Mouse (Mus musculus) forebrain, postnatal 0 days (tissue): ENCODE measurements around the gene Cers6. TPM values are rescaled to one million over a fixed set of nuclear protein-coding genes. Genes with fewer than 3 reads are reported as not detected.

Experiments used
- ATAC-seq: fragments of 200-750 bp; cut with Nextera tagmentation; 2 replicates; pipeline ENCODE4 v1.8.0; 2017; ENCODE audit warnings: mild to moderate bottlenecking, moderate library complexity
- DNase-seq: peaks from one replicate; pipeline ENCODE4 v3.0.0-alpha.2; 2015
- H3K27ac ChIP-seq: fragments of 300-500 bp; sonication (generic); 2 replicates; pipeline ENCODE4 v1.5.1; 2014; ENCODE audit warnings: low read depth, mild to moderate bottlenecking, antibody characterized with exemption, low read length, moderate library complexity, mixed read lengths
- H3K27me3 ChIP-seq: fragments of 300-500 bp; sonication (generic); 2 replicates; pipeline ENCODE4 v1.6.1; 2014; ENCODE audit warnings: mild to moderate bottlenecking, low read length, mixed read lengths; ENCODE audit not compliant: insufficient read depth
- H3K36me3 ChIP-seq: fragments of 300-500 bp; sonication (generic); 2 replicates; pipeline ENCODE4 v1.6.1; 2014; ENCODE audit warnings: mild to moderate bottlenecking, moderate library complexity; ENCODE audit not compliant: insufficient read depth
- H3K4me1 ChIP-seq: fragments of 300-500 bp; sonication (generic); 2 replicates; pipeline ENCODE4 v1.6.1; 2014; ENCODE audit warnings: antibody characterized with exemption; ENCODE audit not compliant: insufficient read depth
- H3K4me2 ChIP-seq: fragments of 300-500 bp; sonication (generic); 2 replicates; pipeline ENCODE4 v1.6.1; 2014; ENCODE audit warnings: low read depth, mild to moderate bottlenecking, moderate library complexity
- H3K4me3 ChIP-seq: fragments of 300-500 bp; sonication (generic); 2 replicates; pipeline ENCODE4 v1.5.1; 2014; ENCODE audit warnings: low read depth, low read length, mixed read lengths
- H3K9ac ChIP-seq: fragments of 300-500 bp; sonication (generic); 2 replicates; pipeline ENCODE4 v1.6.1; 2014; ENCODE audit warnings: mild to moderate bottlenecking
- H3K9me3 ChIP-seq: fragments of 300-500 bp; sonication (generic); 2 replicates; pipeline ENCODE4 v1.6.1; 2016; ENCODE audit warnings: low read length
- CTCF ChIP-seq: sonication (generic); IDR thresholded peaks from 2 replicates; pipeline ENCODE4 v1.5.1; 2016; ENCODE audit warnings: antibody characterized with exemption, control low read depth, low read depth
- WGBS: fragments of 180-500 bp; shearing (Covaris S2); extraction: QIAGEN DNeasy Blood & Tissue Kit; methylation state at CpG from one replicate; pipeline ENCODE4 v1.1.7; 2014; 5-methylcytosine and 5-hydroxymethylcytosine counted together
- polyA plus RNA-seq: library from polyadenylated mRNA; unstranded; fragments of >200 nt; fragmentation: Nextera tagmentation; extraction: Ambion mirVana; gene quantifications from 2 replicates; pipeline ENCODE4 v1.2.1, GENCODE M21; 2015
- total RNA-seq: library from RNA; depleted of rRNA; stranded (reverse); fragments of >200 nt; gene quantifications from 2 replicates; pipeline ENCODE4 v1.2.3, GENCODE M21; 2014

The Cers6 gene
- total and polyA plus RNA-seq, 2 experiments from 2014 or later: 26.7 to 81.7 TPM

GRCm38 (mm10) chr2:68907721-68908463 lies 46.7 kb downstream of the Cers6 start:
- no peak; the same call in 1 of the 2 replicates for ATAC-seq
- no peaks in the 10 kb centered on the region for H3K36me3 ChIP-seq
- WGBS: 72% methylated on average over 11 of the region's 11 CpGs

GRCm38 (mm10) chr2:68910727-68911126 lies 49.5 kb downstream of the Cers6 start:
- Histone ChIP-seq H3K4me3 (no peak overlapping the region), H3K27ac (no peak overlapping the region), H3K9ac (no peak overlapping the region), H3K27me3 (no peaks in the 10 kb centered on the region), H3K4me2 (no peak overlapping the region), H3K9me3 (no peaks in the 10 kb centered on the region), H3K36me3 (no peaks in the 10 kb centered on the region), H3K4me1 (no peaks in the 10 kb centered on the region)
- DNase-seq (no peak), ATAC-seq (no peak)
- WGBS: 87% methylated on average over 7 of the region's 7 CpGs
- TF ChIP-seq CTCF: no peak

More at GRCm38 (mm10) chr2:68907721-68908463, 46.7 kb downstream of the Cers6 start:
- Histone ChIP-seq H3K9me3 (no peaks in the 10 kb centered on the region), H3K4me2 (no peak overlapping the region), H3K27ac (no peak overlapping the region), H3K27me3 (no peaks in the 10 kb centered on the region), H3K9ac (no peak overlapping the region), H3K4me1 (no peaks in the 10 kb centered on the region), H3K4me3 (no peak overlapping the region)
- DNase-seq: no peak
- no peak for TF ChIP-seq CTCF

GRCm38 (mm10) chr2:68911587-68912483 lies 50.6 kb downstream of the Cers6 start:
- Histone ChIP-seq H3K27ac (0 out of 2 replicates have a peak overlapping the region, but pooled peaks have one; percentile 35), H3K4me3 (no peak overlapping the region), H3K9me3 (no peaks in the 10 kb centered on the region), H3K36me3 (no peaks in the 10 kb centered on the region), H3K9ac (no peak overlapping the region), H3K4me1 (no peaks in the 10 kb centered on the region), H3K27me3 (no peaks in the 10 kb centered on the region), H3K4me2 (no peak overlapping the region)
- 81% methylated on average over 12 of the region's 12 CpGs for WGBS
- no peak for TF ChIP-seq CTCF
- ATAC-seq: no peak
- DNase-seq: no peak

- no peak overlapping the region for H3K27ac ChIP-seq
- no peaks in the 10 kb centered on the region for H3K9me3 ChIP-seq
- no peaks in the 10 kb centered on the region for H3K36me3 ChIP-seq
- DNase-seq (no peak), ATAC-seq (no peak)
- TF ChIP-seq CTCF: no peak
- no peak overlapping the region for H3K4me2 ChIP-seq
- H3K27me3 ChIP-seq: no peaks in the 10 kb centered on the region
- no peaks in the 10 kb centered on the region for H3K4me1 ChIP-seq
- no peak overlapping the region for H3K9ac ChIP-seq
- no peak overlapping the region for H3K4me3 ChIP-seq
Measured at GRCm38 (mm10) chr2:68915742-68916141, 54.5 kb downstream of the Cers6 start.

- no peak for TF ChIP-seq CTCF
- ATAC-seq (no peak), DNase-seq (no peak)
- H3K27ac ChIP-seq: no peak overlapping the region
- H3K4me2 ChIP-seq: no peak overlapping the region
- H3K4me1 ChIP-seq: no peaks in the 10 kb centered on the region
- no peaks in the 10 kb centered on the region for H3K36me3 ChIP-seq
- H3K27me3 ChIP-seq: no peaks in the 10 kb centered on the region
- H3K9ac ChIP-seq: no peak overlapping the region
- no peaks in the 10 kb centered on the region for H3K9me3 ChIP-seq
- no peak overlapping the region for H3K4me3 ChIP-seq
- 97% methylated on average over 3 of the region's 3 CpGs for WGBS
Measured at GRCm38 (mm10) chr2:68916299-68916698, 55.1 kb downstream of the Cers6 start.

- Histone ChIP-seq H3K4me3 (no peak overlapping the region), H3K9me3 (no peaks in the 10 kb centered on the region), H3K27me3 (no peaks in the 10 kb centered on the region), H3K36me3 (no peaks in the 10 kb centered on the region), H3K4me1 (no peaks in the 10 kb centered on the region), H3K4me2 (no peak overlapping the region), H3K27ac (no peak overlapping the region), H3K9ac (no peak overlapping the region)
- no peak for ATAC-seq
- no peak for TF ChIP-seq CTCF
- DNase-seq: no peak
Measured at GRCm38 (mm10) chr2:68917010-68917409, 55.8 kb downstream of the Cers6 start.

GRCm38 (mm10) chr2:68917524-68917923 lies 56.3 kb downstream of the Cers6 start:
- ATAC-seq: no peak
- WGBS: 87% methylated on average over 4 of the region's 4 CpGs

More at GRCm38 (mm10) chr2:68917524-68917923, 56.3 kb downstream of the Cers6 start:
- H3K9ac ChIP-seq: no peak overlapping the region
- H3K27ac ChIP-seq: no peak overlapping the region
- H3K27me3 ChIP-seq: no peaks in the 10 kb centered on the region
- H3K4me3 ChIP-seq: no peak overlapping the region
- no peak for TF ChIP-seq CTCF
- H3K36me3 ChIP-seq: no peaks in the 10 kb centered on the region
- H3K4me2 ChIP-seq: no peak overlapping the region
- DNase-seq: no peak
- H3K9me3 ChIP-seq: no peaks in the 10 kb centered on the region
- H3K4me1 ChIP-seq: no peaks in the 10 kb centered on the region
